Mouse (Mus musculus) midbrain, embryonic 14.5 days (tissue): ENCODE measurements at regions not wholly inside any gene's neighbourhood (a gene's known extent, or its start where the extent isn't known, plus 50 kb on each side); places are given as distances from the start of the nearest gene placed in this dataset.

Experiments
- ATAC-seq: fragments of 200-750 bp; cut with Nextera tagmentation; 2 replicates; pipeline ENCODE4 v1.8.0; 2017; ENCODE audit warnings: moderate number of reproducible peaks, moderate library complexity; ENCODE audit not compliant: low FRiP score, low TSS enrichment
- DNase-seq: peaks from one replicate; pipeline ENCODE4 v3.0.0-alpha.2; 2015
- H3K27ac ChIP-seq: fragments of 300-500 bp; sonication (generic); replicated peaks from 2 replicates; pipeline ENCODE4 v1.5.1; 2014; ENCODE audit warnings: mild to moderate bottlenecking, low read depth, low read length, moderate library complexity
- H3K27me3 ChIP-seq: fragments of 300-500 bp; sonication (generic); 2 replicates; pipeline ENCODE4 v1.6.1; 2014; ENCODE audit warnings: low read length, control low read depth, mixed read lengths; ENCODE audit not compliant: control insufficient read depth, insufficient read depth
- H3K36me3 ChIP-seq: fragments of 300-500 bp; sonication (generic); 2 replicates; pipeline ENCODE4 v1.6.1; 2014; ENCODE audit warnings: low read length, control low read depth; ENCODE audit not compliant: control insufficient read depth, insufficient read depth
- H3K4me1 ChIP-seq: fragments of 300-500 bp; sonication (generic); 2 replicates; pipeline ENCODE4 v1.6.1; 2014; ENCODE audit warnings: mild to moderate bottlenecking, antibody characterized with exemption, low read length, control low read depth; ENCODE audit not compliant: control insufficient read depth, insufficient read depth
- H3K4me2 ChIP-seq: fragments of 300-500 bp; sonication (generic); 2 replicates; pipeline ENCODE4 v1.6.1; 2014; ENCODE audit warnings: mild to moderate bottlenecking, low read length, moderate library complexity
- H3K4me3 ChIP-seq: fragments of 300-500 bp; sonication (generic); replicated peaks from 2 replicates; pipeline ENCODE4 v1.5.1; 2014; ENCODE audit warnings: low read depth, low read length
- H3K9ac ChIP-seq: fragments of 300-500 bp; sonication (generic); replicated peaks from 2 replicates; pipeline ENCODE4 v1.6.1; 2014; ENCODE audit warnings: mild to moderate bottlenecking, low read length, moderate library complexity
- H3K9me3 ChIP-seq: fragments of 300-500 bp; sonication (generic); 2 replicates; pipeline ENCODE4 v1.6.1; 2016; ENCODE audit warnings: low read length, control low read depth, mixed read lengths; ENCODE audit not compliant: control insufficient read depth
- WGBS: fragments of 180-500 bp; shearing (Covaris S2); extraction: QIAGEN DNeasy Blood & Tissue Kit; methylation state at CpG from one replicate; pipeline ENCODE4 v1.1.7; 2014; 5-methylcytosine and 5-hydroxymethylcytosine counted together

- Histone ChIP-seq H3K9ac (no peak overlapping the region), H3K27ac (no peak overlapping the region), H3K4me1 (no peaks in the 10 kb centered on the region), H3K9me3 (no peaks in the 10 kb centered on the region), H3K4me2 (no peak overlapping the region), H3K36me3 (no peaks in the 10 kb centered on the region), H3K27me3 (no peaks in the 10 kb centered on the region), H3K4me3 (no peak overlapping the region)
- 52% methylated on average over 3 of the region's 3 CpGs for WGBS
- ATAC-seq (no peak), DNase-seq (no peak)
These were observed 246.9 kb downstream of the Sp3 start for GRCm38 (mm10) chr2:72733371-72733770.

- WGBS: 91% methylated on average over 9 of the region's 9 CpGs
These were observed 245.2 kb downstream of the Sp3 start for GRCm38 (mm10) chr2:72735035-72735434.

GRCm38 (mm10) chr2:72736685-72737084, 243.6 kb downstream of the Sp3 start:
- Histone ChIP-seq H3K4me3 (no peak overlapping the region), H3K36me3 (no peaks in the 10 kb centered on the region), H3K4me1 (no peaks in the 10 kb centered on the region), H3K9me3 (no peaks in the 10 kb centered on the region), H3K4me2 (no peak overlapping the region), H3K27ac (no peak overlapping the region), H3K27me3 (no peaks in the 10 kb centered on the region), H3K9ac (no peak overlapping the region)
- no peak for DNase-seq
- ATAC-seq: no peak
- WGBS: 91% methylated on average over 3 of the region's 3 CpGs

More at GRCm38 (mm10) chr2:72735035-72735434, 245.2 kb downstream of the Sp3 start:
- Histone ChIP-seq H3K27ac (no peak overlapping the region), H3K36me3 (no peaks in the 10 kb centered on the region), H3K9me3 (no peaks in the 10 kb centered on the region), H3K4me1 (no peaks in the 10 kb centered on the region), H3K4me2 (no peak overlapping the region), H3K27me3 (no peaks in the 10 kb centered on the region), H3K9ac (no peak overlapping the region), H3K4me3 (no peak overlapping the region)
- DNase-seq (no peak), ATAC-seq (no peak)

- Histone ChIP-seq H3K9ac (no peak overlapping the region), H3K36me3 (no peaks in the 10 kb centered on the region), H3K4me2 (peak overlapping the region; percentile 21; the same call in 1 of the 2 replicates), H3K27me3 (no peaks in the 10 kb centered on the region), H3K27ac (no peak overlapping the region), H3K4me1 (no peaks in the 10 kb centered on the region), H3K4me3 (no peak overlapping the region), H3K9me3 (no peaks in the 10 kb centered on the region)
- ATAC-seq: no peak; the same call in 1 of the 2 replicates
- DNase-seq: peak; percentile 64
- WGBS: 57% methylated on average over 22 of the region's 22 CpGs
These were observed 239.6 kb downstream of the Sp3 start for GRCm38 (mm10) chr2:72740391-72741361.

GRCm38 (mm10) chr2:72741746-72742145, 238.5 kb downstream of the Sp3 start:
- DNase-seq (no peak), ATAC-seq (no peak)
- WGBS: 88% methylated on average over 5 of the region's 5 CpGs
- H3K4me2 ChIP-seq: no peak overlapping the region
- no peak overlapping the region for H3K4me3 ChIP-seq
- no peak overlapping the region for H3K27ac ChIP-seq
- H3K9ac ChIP-seq: no peak overlapping the region
- H3K36me3 ChIP-seq: no peaks in the 10 kb centered on the region
- H3K4me1 ChIP-seq: no peaks in the 10 kb centered on the region
- H3K9me3 ChIP-seq: no peaks in the 10 kb centered on the region
- no peaks in the 10 kb centered on the region for H3K27me3 ChIP-seq

GRCm38 (mm10) chr2:72743651-72744050, 236.6 kb downstream of the Sp3 start:
- Histone ChIP-seq H3K4me1 (no peaks in the 10 kb centered on the region), H3K4me3 (no peak overlapping the region), H3K9ac (no peak overlapping the region), H3K36me3 (no peaks in the 10 kb centered on the region), H3K9me3 (no peaks in the 10 kb centered on the region), H3K27ac (no peak overlapping the region), H3K27me3 (no peaks in the 10 kb centered on the region), H3K4me2 (no peak overlapping the region)
- DNase-seq (peak; percentile 34), ATAC-seq (no peak)
- 92% methylated on average over 3 of the region's 3 CpGs for whole genome bisulfite sequencing

GRCm38 (mm10) chr2:72744901-72745300, 235.3 kb downstream of the Sp3 start:
- H3K9me3 ChIP-seq: no peaks in the 10 kb centered on the region
- ATAC-seq (no peak), DNase-seq (no peak)
- no peak overlapping the region for H3K9ac ChIP-seq
- H3K4me3 ChIP-seq: no peak overlapping the region
- H3K27me3 ChIP-seq: no peaks in the 10 kb centered on the region
- H3K36me3 ChIP-seq: no peaks in the 10 kb centered on the region
- WGBS: 83% methylated on average over 4 of the region's 4 CpGs
- no peaks in the 10 kb centered on the region for H3K4me1 ChIP-seq
- no peak overlapping the region for H3K4me2 ChIP-seq
- H3K27ac ChIP-seq: no peak overlapping the region

- Histone ChIP-seq H3K9me3 (no peaks in the 10 kb centered on the region), H3K4me2 (no peak overlapping the region), H3K4me3 (no peak overlapping the region), H3K27ac (no peak overlapping the region), H3K27me3 (no peaks in the 10 kb centered on the region), H3K4me1 (no peaks in the 10 kb centered on the region), H3K9ac (no peak overlapping the region), H3K36me3 (no peaks in the 10 kb centered on the region)
- WGBS: 86% methylated on average over 16 of the region's 16 CpGs
- no peak for ATAC-seq
- no peak for DNase-seq
These were observed 233.6 kb downstream of the Sp3 start for GRCm38 (mm10) chr2:72746476-72747215.
